Mouse (Mus musculus) c-Kit-positive CD71-positive TER-119-positive erythroid progenitor cells, embryonic 14.5 days (primary cell): ENCODE results near the gene Tiam2.

Source experiments
- DNase-seq: peaks from one replicate; pipeline ENCODE4 v3.0.0-alpha.2; 2013; ENCODE audit warnings: low spot score

The Tiam2 gene

DNA sequence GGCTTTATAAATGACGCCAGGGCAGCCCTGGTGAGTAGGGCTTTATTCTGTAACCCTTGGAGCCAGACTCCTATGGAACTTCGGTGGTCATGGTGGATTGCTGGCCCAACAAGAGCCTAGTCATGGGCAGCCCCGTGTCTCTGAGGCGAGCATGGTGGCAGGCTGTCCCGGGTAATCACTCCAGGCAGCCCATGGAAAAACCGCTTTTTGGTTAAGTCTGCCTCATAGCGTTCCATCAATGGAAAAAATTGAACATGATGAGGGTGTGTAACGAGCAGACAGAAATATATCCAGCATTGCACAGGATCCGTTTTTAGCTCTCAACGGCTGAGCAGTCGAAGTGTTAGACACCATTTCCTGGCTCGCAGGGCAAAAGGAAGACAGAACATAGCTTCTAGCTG lies 70.5 kb downstream of the Tiam2 start:
- DNase-seq, result no peak

- no peak for DNase-seq
Observed at GRCm38 (mm10) chr17:3397836-3398235, 71.5 kb downstream of the Tiam2 start.

GRCm38 (mm10) chr17:3405350-3406073 lies 79.1 kb downstream of the Tiam2 start:
- no peak for DNase-seq

DNA sequence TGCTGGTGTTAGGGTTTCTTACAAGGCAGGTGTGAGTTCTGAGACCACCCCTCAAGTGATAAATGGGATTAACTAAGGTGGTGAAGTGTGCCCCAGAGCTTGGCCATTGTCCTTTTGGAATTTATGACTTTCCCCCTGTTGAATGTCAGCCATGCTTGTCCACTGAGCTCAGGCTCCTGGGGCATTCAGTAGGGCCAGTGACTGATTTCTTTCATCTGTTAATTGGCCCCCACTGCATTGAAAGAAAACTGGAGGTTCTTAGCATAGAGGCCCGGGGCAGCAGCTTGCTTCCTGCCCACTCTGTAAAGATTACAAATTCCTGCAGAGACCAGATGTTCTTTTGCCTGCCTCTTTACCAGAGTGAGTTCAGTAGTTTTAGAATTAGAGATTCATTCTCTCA lies 80.7 kb downstream of the Tiam2 start:
- DNase-seq, result no peak

DNA sequence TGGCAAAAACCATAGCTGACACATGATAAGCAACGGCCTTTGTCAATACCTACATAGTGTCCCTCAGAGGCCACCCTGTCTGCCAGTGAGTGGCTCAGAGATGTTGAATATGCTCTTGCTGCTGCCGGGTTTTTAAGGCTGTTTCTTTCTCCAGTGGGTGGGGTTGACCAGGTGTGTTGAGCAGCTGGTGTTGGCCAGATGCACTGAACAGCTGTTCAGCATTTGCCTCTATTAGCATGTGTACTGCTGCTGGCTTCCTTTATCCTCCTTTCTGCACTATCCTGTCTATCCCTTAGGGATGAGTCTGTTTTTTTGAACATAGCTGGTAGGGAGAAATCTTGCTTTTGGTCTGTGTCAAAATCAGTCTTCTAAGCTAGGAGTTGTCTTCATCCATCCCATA lies 83.9 kb downstream of the Tiam2 start:
- no peak for DNase-seq

DNA sequence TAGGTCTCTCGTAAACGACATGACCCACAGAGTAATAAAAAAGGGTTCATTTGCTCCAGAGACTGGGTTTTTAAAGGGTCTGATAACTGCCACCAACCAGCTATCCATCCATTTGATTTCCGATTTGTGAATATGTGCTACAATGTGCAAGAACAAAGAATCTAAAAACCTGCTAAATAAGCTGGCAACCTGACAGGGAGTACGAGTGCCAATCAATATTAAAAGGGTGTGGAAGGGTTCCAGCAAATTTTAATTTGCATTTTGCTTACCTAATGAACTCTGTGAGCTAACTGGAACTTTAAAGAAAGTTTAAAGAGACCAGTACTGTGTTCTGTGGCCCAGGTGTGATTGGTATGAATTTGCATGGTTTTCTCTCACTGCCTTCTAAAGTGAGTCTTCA lies 86.4 kb downstream of the Tiam2 start:
- DNase-seq, result no peak

DNA sequence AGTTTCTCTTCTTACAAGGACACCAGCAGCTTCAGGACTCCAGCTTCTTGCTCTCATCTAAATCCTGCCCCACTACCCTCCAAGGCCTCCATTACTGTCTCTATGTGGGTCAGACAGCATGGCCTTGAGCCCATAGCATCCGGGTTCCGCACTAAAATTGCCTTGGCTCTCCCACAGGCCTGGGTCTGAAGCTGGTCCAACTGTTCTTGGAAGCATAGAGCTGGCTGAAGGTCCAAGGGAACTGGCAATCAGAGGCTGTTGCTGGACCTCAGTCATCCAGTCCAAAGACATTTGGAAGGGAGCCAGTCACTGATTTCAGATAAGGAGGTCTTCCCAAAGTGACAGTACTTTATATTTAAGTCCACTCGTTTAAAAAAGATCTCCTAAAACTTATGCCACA lies 89.2 kb downstream of the Tiam2 start:
- DNase-seq, result no peak

DNA sequence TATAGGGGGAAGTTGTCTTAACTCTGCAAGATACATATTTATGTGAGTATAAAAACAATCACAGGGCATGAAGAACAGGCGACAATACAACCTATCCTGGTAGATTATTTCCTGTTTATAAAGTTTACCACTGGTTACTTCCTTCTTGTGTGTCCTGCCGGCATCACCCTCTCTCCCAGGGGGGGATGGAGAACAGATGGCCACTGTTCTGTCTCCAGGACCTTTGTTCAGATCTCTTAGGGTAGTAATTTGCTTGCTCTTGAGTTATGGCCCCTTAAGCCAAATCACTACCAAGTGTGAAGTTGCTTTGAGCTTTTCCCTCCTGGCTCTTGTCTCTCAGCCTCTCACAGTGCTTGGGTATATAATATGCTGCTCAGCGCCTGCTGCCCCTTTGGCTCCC lies 90.0 kb downstream of the Tiam2 start:
- no peak for DNase-seq

- no peak for DNase-seq
Observed at GRCm38 (mm10) chr17:3419368-3419928, 93.1 kb downstream of the Tiam2 start.

DNA sequence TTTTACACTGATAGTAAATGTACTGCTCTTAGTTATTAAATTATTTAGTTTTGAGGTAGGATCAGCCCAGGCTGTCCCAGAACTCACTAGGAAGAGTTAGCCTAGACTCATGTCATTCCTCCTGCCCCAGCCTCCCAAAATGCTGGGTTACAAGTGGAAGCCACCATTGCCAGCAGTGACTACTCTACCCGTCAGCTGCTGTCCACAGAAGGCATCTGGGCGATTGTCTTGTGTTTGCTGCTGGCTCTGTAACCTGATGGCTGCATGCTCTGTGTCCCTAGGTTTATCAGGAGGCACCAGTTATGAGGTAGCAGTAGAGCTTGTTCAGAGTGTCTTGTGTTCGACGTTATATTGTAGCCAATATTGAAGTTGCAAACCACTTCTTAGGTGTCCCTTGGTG lies 93.8 kb downstream of the Tiam2 start:
- no peak for DNase-seq

GRCm38 (mm10) chr17:3423416-3423815 lies 97.0 kb downstream of the Tiam2 start:
- no peak for DNase-seq

- no peak for DNase-seq
Observed at GRCm38 (mm10) chr17:3428659-3429058, 102.3 kb downstream of the Tiam2 start.

GRCm38 (mm10) chr17:3432590-3433498 lies 106.5 kb downstream of the Tiam2 start:
- no peak for DNase-seq

GRCm38 (mm10) chr17:3433521-3434271 lies 107.3 kb downstream of the Tiam2 start:
- DNase-seq, result no peak

DNA sequence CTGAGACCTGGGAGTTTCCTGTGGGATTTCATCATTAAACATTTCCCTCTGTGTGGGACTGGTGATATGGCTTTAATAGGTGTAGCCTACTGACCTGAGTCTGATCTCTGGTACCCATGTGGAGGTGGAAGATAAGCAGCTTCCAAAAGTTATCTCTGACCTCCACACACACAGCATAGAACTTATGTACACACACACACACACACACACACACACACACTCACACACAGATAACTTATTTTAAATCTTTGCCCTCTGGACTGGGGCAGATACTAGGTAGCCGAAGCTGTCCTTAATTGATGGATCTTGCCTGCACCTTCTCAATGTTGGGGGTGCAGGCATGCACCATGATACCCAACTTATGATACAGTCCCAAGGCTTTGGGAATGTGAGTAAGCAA lies 108.9 kb downstream of the Tiam2 start:
- DNase-seq, result no peak

GRCm38 (mm10) chr17:3436841-3437515 lies 110.6 kb downstream of the Tiam2 start:
- no peak for DNase-seq

GRCm38 (mm10) chr17:3442526-3443401 lies 116.4 kb downstream of the Tiam2 start:
- DNase-seq, result no peak

GRCm38 (mm10) chr17:3446191-3446950 lies 120.0 kb downstream of the Tiam2 start:
- no peak for DNase-seq

DNA sequence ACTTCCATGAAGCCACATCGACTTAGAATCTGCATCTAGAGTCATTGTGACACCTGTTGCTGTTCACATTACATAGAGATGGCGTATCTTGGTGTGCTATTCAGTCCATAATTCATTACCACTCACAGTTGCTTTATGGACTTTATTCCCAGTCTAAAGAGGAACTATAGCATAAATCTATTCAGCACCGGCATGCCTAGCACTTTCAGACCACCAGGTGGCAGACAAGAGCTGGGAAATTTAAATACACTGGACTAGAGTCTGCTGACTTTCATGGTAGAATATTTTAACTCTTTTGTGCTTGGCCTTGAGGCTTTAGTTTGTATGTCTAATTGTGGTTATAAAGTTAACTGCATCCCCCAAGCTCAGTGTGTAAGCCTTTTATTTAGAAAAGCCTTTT lies 122.4 kb downstream of the Tiam2 start:
- peak; percentile 29 for DNase-seq

- peak; percentile 73 for DNase-seq
Observed at GRCm38 (mm10) chr17:3451077-3451476, 124.7 kb downstream of the Tiam2 start.
